Mouse (Mus musculus) stomach, embryonic 15.5 days (tissue): Measurements from ENCODE around the gene Fbln2. TPM values are rescaled to one million over a fixed set of nuclear protein-coding genes. Genes with fewer than 3 reads are reported as not detected.

Source experiments
- ATAC-seq: fragments of 200-750 bp; cut with Nextera tagmentation; 2 replicates; pipeline ENCODE4 v1.8.0; 2017; ENCODE audit warnings: low read depth, moderate number of reproducible peaks, moderate TSS enrichment; ENCODE audit not compliant: insufficient read depth, low FRiP score
- H3K27ac ChIP-seq: fragments of 300-500 bp; sonication (generic); 2 replicates; pipeline ENCODE4 v1.5.1; 2015; ENCODE audit warnings: mild to moderate bottlenecking, inconsistent platforms
- H3K27me3 ChIP-seq: fragments of 300-500 bp; sonication (generic); replicated peaks from 2 replicates; pipeline ENCODE4 v1.6.1; 2015; ENCODE audit warnings: inconsistent platforms
- H3K36me3 ChIP-seq: fragments of 300-500 bp; sonication (generic); 2 replicates; pipeline ENCODE4 v1.6.1; 2015; ENCODE audit warnings: inconsistent platforms
- H3K4me1 ChIP-seq: fragments of 300-500 bp; sonication (generic); 2 replicates; pipeline ENCODE4 v1.6.1; 2015; ENCODE audit warnings: inconsistent platforms
- H3K4me2 ChIP-seq: fragments of 300-500 bp; sonication (generic); 2 replicates; pipeline ENCODE4 v1.6.1; 2015; ENCODE audit warnings: mild to moderate bottlenecking, inconsistent platforms
- H3K4me3 ChIP-seq: fragments of 300-500 bp; sonication (generic); replicated peaks from 2 replicates; pipeline ENCODE4 v1.5.1; 2015; ENCODE audit warnings: inconsistent platforms
- H3K9ac ChIP-seq: fragments of 300-500 bp; sonication (generic); 2 replicates; pipeline ENCODE4 v1.6.1; 2015; ENCODE audit warnings: inconsistent platforms
- H3K9me3 ChIP-seq: fragments of 300-500 bp; sonication (generic); 2 replicates; pipeline ENCODE4 v1.6.1; 2016; ENCODE audit warnings: inconsistent platforms
- WGBS: fragments of 180-500 bp; shearing (Covaris S2); methylation state at CpG from one replicate; pipeline ENCODE4 v1.1.7; 2015; 5-methylcytosine and 5-hydroxymethylcytosine counted together
- polyA plus RNA-seq: library from polyadenylated mRNA; unstranded; fragments of >200 nt; fragmentation: Nextera tagmentation; extraction: Ambion mirVana; gene quantifications from 2 replicates; pipeline ENCODE4 v1.2.1, GENCODE M21; 2015

The Fbln2 gene
- polyA plus RNA-seq, 1 experiment from 2014 or later, result 58.1 TPM

- Histone ChIP-seq H3K4me2 (peak overlapping the region; percentile 46), H3K27me3 (peaks cover 76% of the 10 kb centered on the region), H3K36me3 (no peaks in the 10 kb centered on the region), H3K4me3 (peak overlapping the region; percentile 17; the same call in 1 of the 2 replicates), H3K4me1 (peaks cover 4% of the 10 kb centered on the region; the same call in 1 of the 2 replicates), H3K9ac (no peak overlapping the region), H3K9me3 (no peaks in the 10 kb centered on the region), H3K27ac (no peak overlapping the region)
- WGBS, result 8% methylated on average over 35 of the region's 35 CpGs
- ATAC-seq, result peak; percentile 32; the same call in 1 of the 2 replicates
Observed at GRCm38 (mm10) chr6:91284521-91285449, 72.5 kb downstream of the Fbln2 start.

GRCm38 (mm10) chr6:91285450-91285790 is 73.2 kb downstream of the Fbln2 start:
- H3K27me3 ChIP-seq, result peaks cover 75% of the 10 kb centered on the region
- H3K4me3 ChIP-seq, result peak overlapping the region; percentile 17; the same call in 1 of the 2 replicates
- WGBS, result under 1% methylated on average over 28 of the region's 28 CpGs
- no peak overlapping the region for H3K9ac ChIP-seq
- no peaks in the 10 kb centered on the region for H3K9me3 ChIP-seq
- peaks cover 4% of the 10 kb centered on the region; the same call in 1 of the 2 replicates for H3K4me1 ChIP-seq
- no peaks in the 10 kb centered on the region for H3K36me3 ChIP-seq
- H3K4me2 ChIP-seq, result peak overlapping the region; percentile 46
- ATAC-seq, result peak; percentile 43; the same call in 1 of the 2 replicates
- no peak overlapping the region for H3K27ac ChIP-seq

GRCm38 (mm10) chr6:91285814-91286545 is 73.7 kb downstream of the Fbln2 start:
- no peaks in the 10 kb centered on the region for H3K36me3 ChIP-seq
- H3K27me3 ChIP-seq, result peaks cover 72% of the 10 kb centered on the region
- ATAC-seq, result no peak
- peak overlapping the region; percentile 46 for H3K4me2 ChIP-seq
- no peak overlapping the region for H3K4me3 ChIP-seq
- no peak overlapping the region for H3K27ac ChIP-seq
- 35% methylated on average over 30 of the region's 30 CpGs for WGBS
- peaks cover 4% of the 10 kb centered on the region; the same call in 1 of the 2 replicates for H3K4me1 ChIP-seq
- no peaks in the 10 kb centered on the region for H3K9me3 ChIP-seq
- H3K9ac ChIP-seq, result no peak overlapping the region

- H3K9me3 ChIP-seq, result no peaks in the 10 kb centered on the region
- ATAC-seq, result no peak
- no peak overlapping the region for H3K9ac ChIP-seq
- H3K27ac ChIP-seq, result no peak overlapping the region
- WGBS, result 4% methylated on average over 15 of the region's 15 CpGs
- peaks cover 72% of the 10 kb centered on the region for H3K27me3 ChIP-seq
- no peak overlapping the region for H3K4me3 ChIP-seq
- no peaks in the 10 kb centered on the region for H3K36me3 ChIP-seq
- H3K4me1 ChIP-seq, result peaks cover 4% of the 10 kb centered on the region; the same call in 1 of the 2 replicates
- H3K4me2 ChIP-seq, result no peak overlapping the region
Observed at GRCm38 (mm10) chr6:91286624-91287023, 74.4 kb downstream of the Fbln2 start.

GRCm38 (mm10) chr6:91287148-91287547 is 74.9 kb downstream of the Fbln2 start:
- Histone ChIP-seq H3K36me3 (no peaks in the 10 kb centered on the region), H3K27me3 (peaks cover 73% of the 10 kb centered on the region), H3K27ac (no peak overlapping the region), H3K4me3 (no peak overlapping the region), H3K4me2 (no peak overlapping the region), H3K9me3 (no peaks in the 10 kb centered on the region), H3K9ac (no peak overlapping the region), H3K4me1 (peaks cover 4% of the 10 kb centered on the region; the same call in 1 of the 2 replicates)
- no peak for ATAC-seq
- 57% methylated on average over 4 of the region's 4 CpGs for WGBS

- H3K9ac ChIP-seq, result no peak overlapping the region
- no peak overlapping the region for H3K27ac ChIP-seq
- no peaks in the 10 kb centered on the region for H3K36me3 ChIP-seq
- peaks cover 4% of the 10 kb centered on the region; the same call in 1 of the 2 replicates for H3K4me1 ChIP-seq
- peaks cover 69% of the 10 kb centered on the region for H3K27me3 ChIP-seq
- no peak overlapping the region for H3K4me2 ChIP-seq
- H3K9me3 ChIP-seq, result no peaks in the 10 kb centered on the region
- H3K4me3 ChIP-seq, result no peak overlapping the region
- ATAC-seq, result no peak
- 74% methylated on average over 6 of the region's 6 CpGs for WGBS
Observed at GRCm38 (mm10) chr6:91287636-91288035, 75.4 kb downstream of the Fbln2 start.

- ATAC-seq, result no peak
- H3K4me2 ChIP-seq, result no peak overlapping the region
- no peaks in the 10 kb centered on the region for H3K9me3 ChIP-seq
- no peak overlapping the region for H3K4me3 ChIP-seq
- peaks cover 62% of the 10 kb centered on the region for H3K27me3 ChIP-seq
- peaks cover 4% of the 10 kb centered on the region; the same call in 1 of the 2 replicates for H3K4me1 ChIP-seq
- H3K9ac ChIP-seq, result no peak overlapping the region
- H3K27ac ChIP-seq, result no peak overlapping the region
- no peaks in the 10 kb centered on the region for H3K36me3 ChIP-seq
- 62% methylated on average over 3 of the region's 3 CpGs for WGBS
Observed at GRCm38 (mm10) chr6:91288251-91288785, 76.1 kb downstream of the Fbln2 start.

- no peak for ATAC-seq
- Histone ChIP-seq H3K27ac (no peak overlapping the region), H3K36me3 (no peaks in the 10 kb centered on the region), H3K27me3 (peaks cover 56% of the 10 kb centered on the region), H3K4me3 (no peak overlapping the region), H3K4me2 (no peak overlapping the region), H3K9ac (no peak overlapping the region), H3K9me3 (no peaks in the 10 kb centered on the region), H3K4me1 (peaks cover 4% of the 10 kb centered on the region; the same call in 1 of the 2 replicates)
- WGBS, result 56% methylated on average over 1 of the region's 1 CpGs
Observed at GRCm38 (mm10) chr6:91288961-91289360, 76.7 kb downstream of the Fbln2 start.

- peaks cover 37% of the 10 kb centered on the region for H3K27me3 ChIP-seq
- H3K9me3 ChIP-seq, result no peaks in the 10 kb centered on the region
- H3K4me3 ChIP-seq, result no peak overlapping the region
- H3K4me1 ChIP-seq, result no peaks in the 10 kb centered on the region
- WGBS, result 73% methylated on average over 10 of the region's 10 CpGs
- H3K36me3 ChIP-seq, result no peaks in the 10 kb centered on the region
- no peak overlapping the region for H3K27ac ChIP-seq
- ATAC-seq, result no peak
- H3K4me2 ChIP-seq, result no peak overlapping the region
- no peak overlapping the region for H3K9ac ChIP-seq
Observed at GRCm38 (mm10) chr6:91290937-91291336, 78.7 kb downstream of the Fbln2 start.

GRCm38 (mm10) chr6:91295431-91295830 is 83.2 kb downstream of the Fbln2 start:
- Histone ChIP-seq H3K4me2 (no peak overlapping the region), H3K27ac (no peak overlapping the region), H3K4me1 (no peaks in the 10 kb centered on the region), H3K36me3 (no peaks in the 10 kb centered on the region), H3K9ac (no peak overlapping the region), H3K9me3 (no peaks in the 10 kb centered on the region), H3K4me3 (no peak overlapping the region), H3K27me3 (0 out of 2 replicates have a peak, but pooled peaks cover 4% of the 10 kb centered on the region)
- WGBS, result 51% methylated on average over 4 of the region's 4 CpGs
- ATAC-seq, result no peak

GRCm38 (mm10) chr6:91298828-91299227 is 86.6 kb downstream of the Fbln2 start:
- Histone ChIP-seq H3K36me3 (no peaks in the 10 kb centered on the region), H3K4me3 (no peak overlapping the region), H3K4me2 (no peak overlapping the region), H3K9ac (no peak overlapping the region), H3K4me1 (no peaks in the 10 kb centered on the region), H3K27ac (no peak overlapping the region), H3K9me3 (no peaks in the 10 kb centered on the region), H3K27me3 (no peaks in the 10 kb centered on the region)
- WGBS, result 11% methylated on average over 6 of the region's 6 CpGs
- no peak for ATAC-seq
